Mouse (Mus musculus) midbrain, embryonic 14.5 days (tissue): ENCODE results near the gene Gmfg. TPM values are rescaled to one million over a fixed set of nuclear protein-coding genes. Genes with fewer than 3 reads are reported as not detected.

Experiments used
- ATAC-seq: fragments of 200-750 bp; cut with Nextera tagmentation; 2 replicates; pipeline ENCODE4 v1.8.0; 2017; ENCODE audit warnings: moderate number of reproducible peaks, moderate library complexity; ENCODE audit not compliant: low FRiP score, low TSS enrichment
- DNase-seq: peaks from one replicate; pipeline ENCODE4 v3.0.0-alpha.2; 2015
- H3K27ac ChIP-seq: fragments of 300-500 bp; sonication (generic); replicated peaks from 2 replicates; pipeline ENCODE4 v1.5.1; 2014; ENCODE audit warnings: mild to moderate bottlenecking, low read depth, low read length, moderate library complexity
- H3K27me3 ChIP-seq: fragments of 300-500 bp; sonication (generic); 2 replicates; pipeline ENCODE4 v1.6.1; 2014; ENCODE audit warnings: low read length, control low read depth, mixed read lengths; ENCODE audit not compliant: control insufficient read depth, insufficient read depth
- H3K36me3 ChIP-seq: fragments of 300-500 bp; sonication (generic); 2 replicates; pipeline ENCODE4 v1.6.1; 2014; ENCODE audit warnings: low read length, control low read depth; ENCODE audit not compliant: control insufficient read depth, insufficient read depth
- H3K4me1 ChIP-seq: fragments of 300-500 bp; sonication (generic); 2 replicates; pipeline ENCODE4 v1.6.1; 2014; ENCODE audit warnings: mild to moderate bottlenecking, antibody characterized with exemption, low read length, control low read depth; ENCODE audit not compliant: control insufficient read depth, insufficient read depth
- H3K4me2 ChIP-seq: fragments of 300-500 bp; sonication (generic); 2 replicates; pipeline ENCODE4 v1.6.1; 2014; ENCODE audit warnings: mild to moderate bottlenecking, low read length, moderate library complexity
- H3K4me3 ChIP-seq: fragments of 300-500 bp; sonication (generic); replicated peaks from 2 replicates; pipeline ENCODE4 v1.5.1; 2014; ENCODE audit warnings: low read depth, low read length
- H3K9ac ChIP-seq: fragments of 300-500 bp; sonication (generic); replicated peaks from 2 replicates; pipeline ENCODE4 v1.6.1; 2014; ENCODE audit warnings: mild to moderate bottlenecking, low read length, moderate library complexity
- H3K9me3 ChIP-seq: fragments of 300-500 bp; sonication (generic); 2 replicates; pipeline ENCODE4 v1.6.1; 2016; ENCODE audit warnings: low read length, control low read depth, mixed read lengths; ENCODE audit not compliant: control insufficient read depth
- WGBS: fragments of 180-500 bp; shearing (Covaris S2); extraction: QIAGEN DNeasy Blood & Tissue Kit; methylation state at CpG from one replicate; pipeline ENCODE4 v1.1.7; 2014; 5-methylcytosine and 5-hydroxymethylcytosine counted together
- polyA plus RNA-seq: library from polyadenylated mRNA; unstranded; fragments of >200 nt; fragmentation: Nextera tagmentation; extraction: Ambion mirVana; gene quantifications from 2 replicates; pipeline ENCODE4 v1.2.1, GENCODE M21; 2014

Gene Gmfg
- polyA plus RNA-seq, 1 experiment from 2014 or later: 5.1 TPM

GRCm38 (mm10) chr7:28432252-28432651, 5.0 kb upstream of the Gmfg start:
- no peak for DNase-seq
- Histone ChIP-seq H3K27ac (no peak overlapping the region), H3K27me3 (no peaks in the 10 kb centered on the region), H3K9me3 (no peaks in the 10 kb centered on the region), H3K4me3 (no peak overlapping the region), H3K4me2 (no peak overlapping the region), H3K36me3 (peaks cover 9% of the 10 kb centered on the region; the same call in 1 of the 2 replicates), H3K4me1 (peaks cover 23% of the 10 kb centered on the region), H3K9ac (no peak overlapping the region)
- 94% methylated on average over 2 of the region's 2 CpGs for WGBS
- no peak for ATAC-seq

GRCm38 (mm10) chr7:28435660-28436259, 1.5 kb upstream of the Gmfg start:
- under 1% methylated on average over 33 of the region's 70 CpGs for WGBS
- peak overlapping the region; percentile 72 for H3K9ac ChIP-seq
- peak overlapping the region; percentile 84 for H3K4me2 ChIP-seq
- H3K27ac ChIP-seq: peak overlapping the region; percentile 73
- peak; percentile 48 for ATAC-seq
- peaks cover 5% of the 10 kb centered on the region; the same call in 1 of the 2 replicates for H3K36me3 ChIP-seq
- DNase-seq: no peak
- H3K27me3 ChIP-seq: no peaks in the 10 kb centered on the region
- no peaks in the 10 kb centered on the region for H3K9me3 ChIP-seq
- peak overlapping the region; percentile 59 for H3K4me3 ChIP-seq
- H3K4me1 ChIP-seq: peaks cover 23% of the 10 kb centered on the region

- peak overlapping the region; percentile 73 for H3K27ac ChIP-seq
- peak overlapping the region; percentile 59 for H3K4me3 ChIP-seq
- peaks cover 5% of the 10 kb centered on the region; the same call in 1 of the 2 replicates for H3K36me3 ChIP-seq
- peaks cover 23% of the 10 kb centered on the region for H3K4me1 ChIP-seq
- peak; percentile 99 for ATAC-seq
- WGBS: under 1% methylated on average over 59 of the region's 64 CpGs
- no peaks in the 10 kb centered on the region for H3K9me3 ChIP-seq
- DNase-seq: peak; percentile 98
- no peaks in the 10 kb centered on the region for H3K27me3 ChIP-seq
- H3K9ac ChIP-seq: peak overlapping the region; percentile 72
- peak overlapping the region; percentile 84 for H3K4me2 ChIP-seq
Measured at GRCm38 (mm10) chr7:28436271-28436904, 859 bp upstream of the Gmfg start.

- Histone ChIP-seq H3K4me3 (no peak overlapping the region), H3K27ac (no peak overlapping the region), H3K4me2 (no peak overlapping the region), H3K27me3 (no peaks in the 10 kb centered on the region), H3K9me3 (no peaks in the 10 kb centered on the region), H3K36me3 (no peaks in the 10 kb centered on the region), H3K9ac (no peak overlapping the region), H3K4me1 (peaks cover 21% of the 10 kb centered on the region)
- ATAC-seq (no peak), DNase-seq (no peak)
Measured at GRCm38 (mm10) chr7:28437964-28438363, 717 bp downstream of the Gmfg start.

GRCm38 (mm10) chr7:28438771-28439170, 1.5 kb downstream of the Gmfg start:
- no peaks in the 10 kb centered on the region for H3K9me3 ChIP-seq
- ATAC-seq (no peak), DNase-seq (no peak)
- H3K4me3 ChIP-seq: no peak overlapping the region
- 86% methylated on average over 2 of the region's 2 CpGs for WGBS
- peaks cover 15% of the 10 kb centered on the region for H3K4me1 ChIP-seq
- H3K9ac ChIP-seq: no peak overlapping the region
- no peak overlapping the region for H3K27ac ChIP-seq
- H3K36me3 ChIP-seq: no peaks in the 10 kb centered on the region
- H3K4me2 ChIP-seq: no peak overlapping the region
- no peaks in the 10 kb centered on the region for H3K27me3 ChIP-seq

GRCm38 (mm10) chr7:28440739-28441138, 3.5 kb downstream of the Gmfg start:
- no peak for DNase-seq
- no peak overlapping the region for H3K4me3 ChIP-seq
- ATAC-seq: no peak
- no peak overlapping the region for H3K27ac ChIP-seq
- H3K9ac ChIP-seq: no peak overlapping the region
- no peaks in the 10 kb centered on the region for H3K9me3 ChIP-seq
- no peak overlapping the region for H3K4me2 ChIP-seq
- H3K27me3 ChIP-seq: 0 out of 2 replicates have a peak, but pooled peaks cover under 1% of the 10 kb centered on the region
- WGBS: 60% methylated on average over 2 of the region's 2 CpGs
- no peaks in the 10 kb centered on the region for H3K4me1 ChIP-seq
- no peaks in the 10 kb centered on the region for H3K36me3 ChIP-seq

GRCm38 (mm10) chr7:28441776-28442485, 4.7 kb downstream of the Gmfg start:
- Histone ChIP-seq H3K9me3 (no peaks in the 10 kb centered on the region), H3K4me2 (no peak overlapping the region), H3K27ac (no peak overlapping the region), H3K27me3 (0 out of 2 replicates have a peak, but pooled peaks cover 4% of the 10 kb centered on the region), H3K4me3 (no peak overlapping the region), H3K9ac (no peak overlapping the region), H3K4me1 (no peaks in the 10 kb centered on the region), H3K36me3 (no peaks in the 10 kb centered on the region)
- WGBS: 89% methylated on average over 13 of the region's 14 CpGs
- no peak for ATAC-seq
- no peak for DNase-seq

- Histone ChIP-seq H3K4me3 (no peak overlapping the region), H3K4me2 (no peak overlapping the region), H3K9ac (no peak overlapping the region), H3K27me3 (0 out of 2 replicates have a peak, but pooled peaks cover 4% of the 10 kb centered on the region), H3K9me3 (no peaks in the 10 kb centered on the region), H3K27ac (no peak overlapping the region), H3K4me1 (peaks cover 7% of the 10 kb centered on the region; the same call in 1 of the 2 replicates), H3K36me3 (no peaks in the 10 kb centered on the region)
- WGBS: 38% methylated on average over 4 of the region's 4 CpGs
- DNase-seq: no peak
- ATAC-seq: no peak
Measured at GRCm38 (mm10) chr7:28442688-28443087, 5.4 kb downstream of the Gmfg start.
